Comparison of ENCODE assay signal across 13 mouse cellular contexts in the genomic region with DNA sequence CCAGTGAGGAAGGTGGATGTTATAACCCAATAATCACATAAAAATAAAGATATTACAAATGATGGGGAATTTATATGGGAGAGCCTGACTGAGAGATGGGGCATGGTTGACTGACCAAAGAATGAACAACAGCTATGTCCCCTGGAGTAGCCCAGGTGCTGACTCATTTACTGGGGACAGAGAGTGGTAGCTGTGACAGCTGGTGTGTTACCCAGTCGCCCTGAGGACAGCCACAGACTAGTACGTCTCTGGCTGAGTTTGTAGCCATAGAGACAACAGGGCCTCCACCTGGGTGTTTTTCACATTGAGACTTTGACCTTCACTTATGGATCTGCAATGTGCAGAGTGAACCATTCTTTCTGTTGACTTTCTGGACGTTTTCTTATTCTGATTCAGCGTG.
DNase-seq lines count a peak whose midpoint lies in the region; ATAC-seq and TF ChIP-seq lines count a peak whose summit lies in the region.
"Had no signal": no experiment of that assay in that cellular context is flagged by ENCODE, and none has a peak within 500 bp of the region (broad histone marks: within the 10 kb centered on the region; RNA-seq: fewer than 3 reads in every experiment).

No protein-coding gene starts in this region.

- no peaks in the 10 kb centered on the region for H3K36me3 ChIP-seq in kidney, adult 2 months (ENCODE audit: control insufficient read depth, insufficient read depth, low read length)
- no peaks in the 10 kb centered on the region for H3K36me3 ChIP-seq in intestine, embryonic 15.5 days
- H3K36me3 ChIP-seq in myocyte (ENCODE audit: control insufficient read depth, insufficient read depth): no peaks in the 10 kb centered on the region
- H3K36me3 ChIP-seq: neural tube, embryonic 12.5 days had no signal

- no peaks in the 10 kb centered on the region for H3K27me3 ChIP-seq in kidney, adult 2 months (replicated peaks; ENCODE audit: control insufficient read depth, insufficient read depth, low read length)
- no peaks in the 10 kb centered on the region for H3K27me3 ChIP-seq in intestine, embryonic 15.5 days (replicated peaks)
- no peaks in the 10 kb centered on the region for H3K27me3 ChIP-seq in myocyte (ENCODE audit: control insufficient read depth, insufficient read depth, insufficient read length)
- H3K27me3 ChIP-seq: neural tube, embryonic 12.5 days had no signal

- no peak overlapping the region for H3K9ac ChIP-seq in intestine, embryonic 15.5 days
- H3K9ac ChIP-seq: neural tube, embryonic 12.5 days had no signal

- ATAC-seq in intestine, embryonic 15.5 days: peak; percentile 78
- no peak for ATAC-seq in erythroblast, adult 5-6 weeks (replicated peaks; ENCODE audit: low FRiP score, poor library complexity, severe bottlenecking)
- no peak for ATAC-seq in megakaryocyte, adult 5-6 weeks (ENCODE audit: poor library complexity, severe bottlenecking)

- WGBS in kidney, adult 2 months: 47% methylated on average over 4 of the region's 4 CpGs
- WGBS in intestine, embryonic 15.5 days: 63% methylated on average over 4 of the region's 4 CpGs

- H3K79me2 ChIP-seq in myocyte (ENCODE audit: control insufficient read depth, insufficient read depth): no peaks in the 10 kb centered on the region

- no peak for TF ChIP-seq POLR2A in kidney, adult 2 months (IDR thresholded peaks at IDR 0.05; ENCODE audit: low read depth, low read length)
- no peak for TF ChIP-seq POLR2A in myocyte (IDR thresholded peaks at IDR 0.05; ENCODE audit: insufficient read length, low read depth)

- H3K27ac ChIP-seq in kidney, adult 2 months (ENCODE audit: insufficient read depth, low read depth, low read length): 0 out of 2 replicates have a peak overlapping the region, but pooled peaks have one; percentile 33
- H3K27ac ChIP-seq in intestine, embryonic 15.5 days: 0 out of 2 replicates have a peak overlapping the region, but pooled peaks have one; percentile 37
- H3K27ac ChIP-seq: macrophage; neural tube, embryonic 12.5 days had no signal

- DNase-seq in kidney, adult 2 months: no peak
- DNase-seq in kidney, adult 8-10 months: no peak
- DNase-seq in A20 (ENCODE audit: low read depth, low spot score): peak; percentile 13
- DNase-seq: adrenal gland, adult 2 months; cerebellum, adult 8-10 months; right cerebral cortex, adult 18-20 months had no signal

- H3K4me2 ChIP-seq in intestine, embryonic 15.5 days (replicated peaks): no peak overlapping the region
- no peak overlapping the region for H3K4me2 ChIP-seq in myocyte (ENCODE audit: low read depth)
- H3K4me2 ChIP-seq: midbrain, embryonic 11.5 days; neural tube, embryonic 12.5 days had no signal

- H3K4me3 ChIP-seq in kidney, adult 2 months (ENCODE audit: insufficient read depth, low read depth, low read length): no peak overlapping the region
- H3K4me3 ChIP-seq in intestine, embryonic 15.5 days (replicated peaks): no peak overlapping the region
- H3K4me3 ChIP-seq in myocyte: no peak overlapping the region
- H3K4me3 ChIP-seq: neural tube, embryonic 12.5 days had no signal

- H3K9me3 ChIP-seq in intestine, embryonic 15.5 days: no peaks in the 10 kb centered on the region
- H3K9me3 ChIP-seq: neural tube, embryonic 12.5 days had no signal

- TF ChIP-seq CTCF in kidney, adult 2 months (conservative IDR thresholded peaks at IDR 0.05; ENCODE audit: insufficient read depth, insufficient read length, low read depth, low read length): no peak

- H3K4me1 ChIP-seq in kidney, adult 2 months (ENCODE audit: control insufficient read depth, insufficient read depth, low read length): peaks cover 21% of the 10 kb centered on the region; the same call in 1 of the 2 replicates
- peaks cover 21% of the 10 kb centered on the region for H3K4me1 ChIP-seq in intestine, embryonic 15.5 days (replicated peaks)
- H3K4me1 ChIP-seq: neural tube, embryonic 12.5 days had no signal

- no peak overlapping the region for H3ac ChIP-seq in myocyte (ENCODE audit: control insufficient read depth, insufficient read length)

TF ChIP-seq in myocyte, 11 proteins besides CTCF, POLR2A, EP300 and RAD21:
- TF ChIP-seq MYOD1 (IDR thresholded peaks at IDR 0.05; ENCODE audit: control insufficient read depth in 1 of 3, insufficient read length in 2 of 3, low read depth in 2 of 3) (peak in 1 of 3 experiments; percentile 69), TCF3 (IDR thresholded peaks at IDR 0.05; ENCODE audit: insufficient read length, low read depth) (no peak), REST (IDR thresholded peaks at IDR 0.05; ENCODE audit: insufficient read depth, insufficient read length) (no peak), MYOG (IDR thresholded peaks at IDR 0.05; ENCODE audit: control insufficient read depth in 1 of 3, insufficient read depth in 1 of 3, insufficient read length in 2 of 3, low read depth in 2 of 3) (peak in 2 of 3 experiments; percentile 12 to 35), TCF12 (IDR thresholded peaks at IDR 0.05; ENCODE audit: insufficient read depth, poor library complexity, severe bottlenecking) (no peak), SRF (IDR thresholded peaks at IDR 0.05; ENCODE audit: control insufficient read depth, insufficient read length, low read depth) (no peak), USF1 (IDR thresholded peaks at IDR 0.05; ENCODE audit: low read depth) (no peak), MAX (IDR thresholded peaks at IDR 0.05; ENCODE audit: low read depth) (no peak), CEBPB (IDR thresholded peaks at IDR 0.05; ENCODE audit: insufficient read depth, poor library complexity, severe bottlenecking) (no peak), E2F4 (IDR thresholded peaks at IDR 0.05; ENCODE audit: insufficient read depth) (no peak), POLR2AphosphoS2 (IDR thresholded peaks at IDR 0.05; ENCODE audit: insufficient read length, low read depth) (no peak)
TF ChIP-seq in myocyte: peak in this region for 2.
